Mouse (Mus musculus) midbrain, embryonic 13.5 days (tissue): Measurements from ENCODE around the gene Alg13. TPM values are rescaled to one million over a fixed set of nuclear protein-coding genes. Genes with fewer than 3 reads are reported as not detected.

ENCODE experiments used
- ATAC-seq: fragments of 200-750 bp; cut with Nextera tagmentation; 2 replicates; pipeline ENCODE4 v1.8.0; 2017; ENCODE audit warnings: mild to moderate bottlenecking, moderate TSS enrichment, moderate library complexity
- H3K27ac ChIP-seq: fragments of 300-500 bp; sonication (generic); 2 replicates; pipeline ENCODE4 v1.5.1; 2015; ENCODE audit warnings: inconsistent platforms, mild to moderate bottlenecking, moderate library complexity
- H3K27me3 ChIP-seq: fragments of 300-500 bp; sonication (generic); 2 replicates; pipeline ENCODE4 v1.6.1; 2015; ENCODE audit warnings: mild to moderate bottlenecking, inconsistent platforms
- H3K36me3 ChIP-seq: fragments of 300-500 bp; sonication (generic); 2 replicates; pipeline ENCODE4 v1.6.1; 2015; ENCODE audit warnings: mild to moderate bottlenecking, inconsistent platforms
- H3K4me1 ChIP-seq: fragments of 300-500 bp; sonication (generic); replicated peaks from 2 replicates; pipeline ENCODE4 v1.6.1; 2015; ENCODE audit warnings: inconsistent platforms
- H3K4me2 ChIP-seq: fragments of 300-500 bp; sonication (generic); replicated peaks from 2 replicates; pipeline ENCODE4 v1.6.1; 2015; ENCODE audit warnings: moderate library complexity, mild to moderate bottlenecking, inconsistent platforms
- H3K4me3 ChIP-seq: fragments of 300-500 bp; sonication (generic); replicated peaks from 2 replicates; pipeline ENCODE4 v1.5.1; 2015; ENCODE audit warnings: mild to moderate bottlenecking, inconsistent platforms
- H3K9ac ChIP-seq: fragments of 300-500 bp; sonication (generic); replicated peaks from 2 replicates; pipeline ENCODE4 v1.6.1; 2015; ENCODE audit warnings: mild to moderate bottlenecking, inconsistent platforms
- H3K9me3 ChIP-seq: fragments of 300-500 bp; sonication (generic); 2 replicates; pipeline ENCODE4 v1.6.1; 2016; ENCODE audit warnings: mild to moderate bottlenecking, inconsistent platforms
- WGBS: fragments of 180-500 bp; shearing (Covaris S2); methylation state at CpG from one replicate; pipeline ENCODE4 v1.1.7; 2015; 5-methylcytosine and 5-hydroxymethylcytosine counted together
- microRNA-seq: library from miRNA; unstranded; fragments of <30 nt; microRNA quantifications from one replicate; pipeline ENCODE4, GENCODE M21; 2016
- polyA plus RNA-seq: library from polyadenylated mRNA; unstranded; fragments of >200 nt; fragmentation: Nextera tagmentation; extraction: Ambion mirVana; gene quantifications from 2 replicates; pipeline ENCODE4 v1.2.1, GENCODE M21; 2015

The Alg13 gene
- polyA plus RNA-seq, 1 experiment from 2014 or later: 13.1 TPM

- no peaks in the 10 kb centered on the region for H3K27me3 ChIP-seq
- no peak overlapping the region for H3K27ac ChIP-seq
- no peak for ATAC-seq
- H3K9ac ChIP-seq: no peak overlapping the region
- no peaks in the 10 kb centered on the region for H3K36me3 ChIP-seq
- H3K4me1 ChIP-seq: no peaks in the 10 kb centered on the region
- no peak overlapping the region for H3K4me3 ChIP-seq
- no peaks in the 10 kb centered on the region for H3K9me3 ChIP-seq
- H3K4me2 ChIP-seq: no peak overlapping the region
Observed at GRCm38 (mm10) chrX:144338355-144338754, 20.8 kb downstream of the Alg13 start.

- no peak overlapping the region for H3K4me3 ChIP-seq
- H3K27ac ChIP-seq: no peak overlapping the region
- H3K4me2 ChIP-seq: no peak overlapping the region
- WGBS: 83% methylated on average over 2 of the region's 2 CpGs
- no peaks in the 10 kb centered on the region for H3K27me3 ChIP-seq
- H3K9me3 ChIP-seq: 0 out of 2 replicates have a peak, but pooled peaks cover 3% of the 10 kb centered on the region
- H3K9ac ChIP-seq: no peak overlapping the region
- no peaks in the 10 kb centered on the region for H3K36me3 ChIP-seq
- no peak for ATAC-seq
- H3K4me1 ChIP-seq: no peaks in the 10 kb centered on the region
Observed at GRCm38 (mm10) chrX:144374196-144374595, 56.6 kb downstream of the Alg13 start.

GRCm38 (mm10) chrX:144403526-144403925, 85.9 kb downstream of the Alg13 start:
- Histone ChIP-seq H3K27ac (no peak overlapping the region), H3K4me3 (no peak overlapping the region), H3K4me1 (no peaks in the 10 kb centered on the region), H3K9me3 (no peaks in the 10 kb centered on the region), H3K36me3 (no peaks in the 10 kb centered on the region), H3K4me2 (no peak overlapping the region), H3K27me3 (no peaks in the 10 kb centered on the region), H3K9ac (no peak overlapping the region)
- 36% methylated on average over 7 of the region's 7 CpGs for WGBS
- peak; percentile 82 for ATAC-seq

GRCm38 (mm10) chrX:144408036-144408435, 90.4 kb downstream of the Alg13 start:
- 83% methylated on average over 5 of the region's 5 CpGs for WGBS
- Histone ChIP-seq H3K4me1 (no peaks in the 10 kb centered on the region), H3K36me3 (no peaks in the 10 kb centered on the region), H3K4me3 (no peak overlapping the region), H3K27me3 (no peaks in the 10 kb centered on the region), H3K4me2 (no peak overlapping the region), H3K27ac (no peak overlapping the region), H3K9me3 (no peaks in the 10 kb centered on the region), H3K9ac (no peak overlapping the region)
- no peak for ATAC-seq

GRCm38 (mm10) chrX:144420259-144420658, 102.7 kb downstream of the Alg13 start:
- 58% methylated on average over 1 of the region's 1 CpGs for WGBS
- Histone ChIP-seq H3K9ac (no peak overlapping the region), H3K4me1 (no peaks in the 10 kb centered on the region), H3K4me3 (no peak overlapping the region), H3K4me2 (no peak overlapping the region), H3K9me3 (no peaks in the 10 kb centered on the region), H3K36me3 (no peaks in the 10 kb centered on the region), H3K27me3 (no peaks in the 10 kb centered on the region), H3K27ac (no peak overlapping the region)
- no peak for ATAC-seq

GRCm38 (mm10) chrX:144421091-144421490, 103.5 kb downstream of the Alg13 start:
- no peak overlapping the region for H3K4me2 ChIP-seq
- H3K36me3 ChIP-seq: no peaks in the 10 kb centered on the region
- H3K27ac ChIP-seq: no peak overlapping the region
- H3K9me3 ChIP-seq: no peaks in the 10 kb centered on the region
- WGBS: 86% methylated on average over 1 of the region's 1 CpGs
- H3K27me3 ChIP-seq: no peaks in the 10 kb centered on the region
- H3K4me1 ChIP-seq: no peaks in the 10 kb centered on the region
- no peak for ATAC-seq
- H3K9ac ChIP-seq: no peak overlapping the region
- no peak overlapping the region for H3K4me3 ChIP-seq

- no peaks in the 10 kb centered on the region for H3K9me3 ChIP-seq
- ATAC-seq: no peak
- no peak overlapping the region for H3K9ac ChIP-seq
- no peaks in the 10 kb centered on the region for H3K4me1 ChIP-seq
- H3K27me3 ChIP-seq: no peaks in the 10 kb centered on the region
- no peak overlapping the region for H3K4me2 ChIP-seq
- WGBS: 87% methylated on average over 3 of the region's 3 CpGs
- H3K4me3 ChIP-seq: no peak overlapping the region
- no peak overlapping the region for H3K27ac ChIP-seq
- no peaks in the 10 kb centered on the region for H3K36me3 ChIP-seq
Observed at GRCm38 (mm10) chrX:144423848-144424247, 106.2 kb downstream of the Alg13 start.

Small RNAs within 50 kb of the gene (microRNA-seq; reads per million reads assigned to microRNA genes)
- gene Mir680-2: not detected

Other genes starting within 250 kb of the Alg13 start
- 0.04 and 0.14 TPM in 2 replicates for gene A730046J19Rik, start 164.1 kb upstream of the Alg13 start, polyA plus RNA-seq
- not detected in 2 replicates for gene Trpc5os, start 138.8 kb downstream of the Alg13 start, polyA plus RNA-seq